ENCODE assay signal across 19 mouse cellular contexts in genomic region chr10:28568047-28568446, GRCm38 (mm10).
DNase-seq lines count a peak whose midpoint lies in the region; ATAC-seq and TF ChIP-seq lines count a peak whose summit lies in the region.
"Had no signal": no experiment of that assay in that cellular context is flagged by ENCODE, and none has a peak within 500 bp of the region (broad histone marks: within the 10 kb centered on the region; RNA-seq: fewer than 3 reads in every experiment).

No protein-coding gene starts in this region.

- 61% methylated on average over 5 of the region's 5 CpGs for WGBS in liver, postnatal 0 days (ENCODE audit: insufficient replicate concordance)
- 93% methylated on average over 5 of the region's 5 CpGs for WGBS in limb, embryonic 10.5 days

- no peaks in the 10 kb centered on the region for H3K9me3 ChIP-seq in liver, postnatal 0 days (ENCODE audit: low read length)
- no peaks in the 10 kb centered on the region for H3K9me3 ChIP-seq in limb, embryonic 10.5 days (replicated peaks)
- H3K9me3 ChIP-seq: embryonic facial prominence, embryonic 15.5 days; forebrain, embryonic 10.5 days; megakaryocyte, embryonic 14.5 days had no signal

- TF ChIP-seq CTCF in liver, postnatal 0 days (IDR thresholded peaks at IDR 0.05; ENCODE audit: low read depth), result no peak
- no peak for TF ChIP-seq CTCF in layer of hippocampus, adult 2 months (conservative IDR thresholded peaks at IDR 0.05)

- no peak for ATAC-seq in liver, postnatal 0 days
- ATAC-seq: midbrain, embryonic 16.5 days had no signal

- 0 out of 2 replicates have a peak, but pooled peaks have one; percentile 4 for TF ChIP-seq EP300 in liver, postnatal 0 days (IDR thresholded peaks at IDR 0.05; ENCODE audit: low read depth)

- H3K27ac ChIP-seq in liver, postnatal 0 days (ENCODE audit: low read depth), result no peak overlapping the region
- no peak overlapping the region for H3K27ac ChIP-seq in limb, embryonic 10.5 days
- H3K27ac ChIP-seq in layer of hippocampus, adult 2 months, result no peak overlapping the region
- H3K27ac ChIP-seq: embryonic facial prominence, embryonic 15.5 days; forebrain, embryonic 10.5 days had no signal

- no peak overlapping the region for H3K4me3 ChIP-seq in liver, postnatal 0 days (ENCODE audit: low read depth, low read length)
- H3K4me3 ChIP-seq in limb, embryonic 10.5 days, result no peak overlapping the region
- no peak overlapping the region for H3K4me3 ChIP-seq in layer of hippocampus, adult 2 months
- H3K4me3 ChIP-seq: embryonic facial prominence, embryonic 15.5 days; forebrain, embryonic 10.5 days; megakaryocyte, embryonic 14.5 days had no signal

- H3K36me3 ChIP-seq in liver, postnatal 0 days (replicated peaks; ENCODE audit: insufficient read depth, low read length), result 0 out of 2 replicates have a peak, but pooled peaks cover 2% of the 10 kb centered on the region
- peaks cover 5% of the 10 kb centered on the region; the same call in 1 of the 2 replicates for H3K36me3 ChIP-seq in limb, embryonic 10.5 days
- H3K36me3 ChIP-seq: embryonic facial prominence, embryonic 15.5 days had no signal

- H3K27me3 ChIP-seq in liver, postnatal 0 days (ENCODE audit: insufficient read depth, low read length), result no peaks in the 10 kb centered on the region
- H3K27me3 ChIP-seq in limb, embryonic 10.5 days (ENCODE audit: low read depth, poor library complexity, severe bottlenecking), result no peaks in the 10 kb centered on the region
- H3K27me3 ChIP-seq: embryonic facial prominence, embryonic 15.5 days; megakaryocyte, embryonic 14.5 days had no signal

- no peaks in the 10 kb centered on the region for H3K4me1 ChIP-seq in liver, postnatal 0 days (ENCODE audit: insufficient read depth)
- no peaks in the 10 kb centered on the region for H3K4me1 ChIP-seq in limb, embryonic 10.5 days
- H3K4me1 ChIP-seq: embryonic facial prominence, embryonic 15.5 days; forebrain, embryonic 10.5 days had no signal

- no peak overlapping the region for H3K9ac ChIP-seq in liver, postnatal 0 days (replicated peaks)
- H3K9ac ChIP-seq: embryonic facial prominence, embryonic 15.5 days had no signal

- no peak overlapping the region for H3K4me2 ChIP-seq in liver, postnatal 0 days (ENCODE audit: low read depth, low read length)
- H3K4me2 ChIP-seq: embryonic facial prominence, embryonic 15.5 days had no signal

- peak; percentile 7 for DNase-seq in ovary, postnatal 36 days (ENCODE audit: low spot score)
- no peak for DNase-seq in ovary, adult 18-20 months (ENCODE audit: low spot score)
- peak; percentile 16 for DNase-seq in T-cell, adult 2 months (ENCODE audit: low spot score)
- DNase-seq in liver, postnatal 0 days, result no peak
- peak; percentile 57 to 67 for DNase-seq in thymus, postnatal 36 days
- DNase-seq in adrenal gland, adult 2 months, result no peak
- no peak for DNase-seq in limb, embryonic 10.5 days (ENCODE audit: low spot score)
- no peak for DNase-seq in layer of hippocampus, adult 2 months (ENCODE audit: low spot score in 2 of 2)
- DNase-seq: adrenal gland, adult 8-10 months; cerebellum, adult 2 months; embryo, embryonic 11 days; heart, adult 11 months; kidney, adult 8-10 months; kidney, postnatal 36 days; right cerebral cortex, postnatal 25 days had no signal

Comparison
In these comparisons a context has a peak if more than half of its experiments do, and no peak if none do; other contexts are left out.
1. DNase-seq: peak in ovary, postnatal 36 days (single experiment), T-cell, adult 2 months (single experiment) and thymus, postnatal 36 days (2 of 2); none in ovary, adult 18-20 months (single experiment), liver, postnatal 0 days (single experiment), adrenal gland, adult 2 months (single experiment), limb, embryonic 10.5 days (single experiment) and layer of hippocampus, adult 2 months (0 of 2).